In genomic region chr11:97404184-97404760, GRCm38 (mm10) we compare ENCODE assay signal across 8 mouse cellular contexts. TPM values are rescaled to one million over a fixed set of nuclear protein-coding genes. Genes with fewer than 3 reads are reported as not detected.
DNase-seq lines count a peak whose midpoint lies in the region; ATAC-seq and TF ChIP-seq lines count a peak whose summit lies in the region.

No protein-coding gene starts in this region.

- H3K36me3 ChIP-seq in intestine, postnatal 0 days (ENCODE audit: control insufficient read depth, insufficient read depth) = no peaks in the 10 kb centered on the region
- H3K36me3 ChIP-seq in lung, postnatal 0 days (ENCODE audit: insufficient read depth, low read length) = no peaks in the 10 kb centered on the region

- WGBS in intestine, postnatal 0 days = under 1% methylated on average over 41 of the region's 61 CpGs
- 4% methylated on average over 26 of the region's 61 CpGs for WGBS in lung, postnatal 0 days

- H3K9me3 ChIP-seq in intestine, postnatal 0 days (ENCODE audit: control insufficient read depth) = no peaks in the 10 kb centered on the region
- H3K9me3 ChIP-seq in lung, postnatal 0 days (ENCODE audit: low read length) = no peaks in the 10 kb centered on the region

- peak overlapping the region; percentile 35; the same call in 1 of the 2 replicates for H3K9ac ChIP-seq in intestine, postnatal 0 days (ENCODE audit: low read depth, low read length)
- H3K9ac ChIP-seq in lung, postnatal 0 days (replicated peaks; ENCODE audit: low read depth) = 0 out of 2 replicates have a peak overlapping the region, but pooled peaks have one; percentile 3

- peak overlapping the region; percentile 92 for H3K4me2 ChIP-seq in intestine, postnatal 0 days (replicated peaks; ENCODE audit: low read depth)
- H3K4me2 ChIP-seq in lung, postnatal 0 days (replicated peaks; ENCODE audit: low read depth, low read length) = peak overlapping the region; percentile 94

- no peak for TF ChIP-seq EP300 in lung, postnatal 0 days (IDR thresholded peaks at IDR 0.05)

- 0 out of 2 replicates have a peak, but pooled peaks cover 12% of the 10 kb centered on the region for H3K27me3 ChIP-seq in intestine, postnatal 0 days (replicated peaks; ENCODE audit: control insufficient read depth, insufficient read depth, low read length)
- no peaks in the 10 kb centered on the region for H3K27me3 ChIP-seq in lung, postnatal 0 days (replicated peaks; ENCODE audit: insufficient read depth, low read length)

- H3K4me1 ChIP-seq in intestine, postnatal 0 days (replicated peaks; ENCODE audit: control insufficient read depth, insufficient read depth, low read length) = 0 out of 2 replicates have a peak, but pooled peaks cover 2% of the 10 kb centered on the region
- H3K4me1 ChIP-seq in lung, postnatal 0 days (ENCODE audit: insufficient read depth, low read depth, low read length) = peaks cover 12% of the 10 kb centered on the region; the same call in 1 of the 2 replicates

- peak; percentile 46 to 48 for DNase-seq in B cell, adult 2 months
- DNase-seq in cerebellum, adult 9-11 months = peak; percentile 74
- DNase-seq in gastrocnemius, postnatal 10 days = peak; percentile 66
- DNase-seq in lung, postnatal 0 days (ENCODE audit: low spot score) = peak; percentile 64
- DNase-seq in right cerebral cortex, postnatal 14 days = peak; percentile 80

- peak overlapping the region; percentile 50 for H3K4me3 ChIP-seq in intestine, postnatal 0 days (ENCODE audit: low read depth, low read length)
- H3K4me3 ChIP-seq in lung, postnatal 0 days (ENCODE audit: low read depth, low read length) = peak overlapping the region; percentile 40

- H3K27ac ChIP-seq in intestine, postnatal 0 days (ENCODE audit: low read depth, low read length) = no peak overlapping the region
- H3K27ac ChIP-seq in lung, postnatal 0 days (ENCODE audit: low read length) = no peak overlapping the region

- no peak for TF ChIP-seq CTCF in intestine, postnatal 0 days (IDR thresholded peaks at IDR 0.05; ENCODE audit: low read depth)
- 0 out of 2 replicates have a peak, but pooled peaks have one; percentile 1 for TF ChIP-seq CTCF in lung, postnatal 0 days (IDR thresholded peaks at IDR 0.05)

- peak; percentile 23 for ATAC-seq in CD4-positive, CD25-positive, alpha-beta regulatory T cell, adult 4 months
- ATAC-seq in intestine, postnatal 0 days = 0 out of 2 replicates have a peak, but pooled peaks have one; percentile 14
- peak; percentile 46 for ATAC-seq in lung, postnatal 0 days
- no peak for ATAC-seq in monocyte, adult 5-6 weeks (replicated peaks; ENCODE audit: insufficient number of reproducible peaks, low FRiP score, low TSS enrichment, poor library complexity, severe bottlenecking)

RNA-seq across cellular contexts. Expression of gene Arhgap23, which starts 11.1 kb away (rescaled TPM):
- not detected for polyA plus RNA-seq in CD4-positive, CD25-positive, alpha-beta regulatory T cell, adult 4 months (2017; shearing (Covaris generic))
- 10 to 100 TPM; 13.5 to 18.9 TPM for total RNA-seq in gastrocnemius, postnatal 10 days (2021)
- polyA plus RNA-seq in intestine, postnatal 0 days (2015; fragmentation: Nextera tagmentation; extraction: Ambion mirVana) = 3.5 and 4.6 TPM in 2 replicates
- polyA plus RNA-seq in lung, postnatal 0 days (2015; fragmentation: Nextera tagmentation; extraction: Ambion mirVana) = 7.0 and 8.4 TPM in 2 replicates
- total RNA-seq in monocyte, adult 5-6 weeks (2017) = 4.7 to 5.8 TPM (median 5.0 TPM) in 3 replicates

RNA-seq across cellular contexts. Expression of gene Socs7, which starts 41.9 kb away (rescaled TPM):
- 1 to 10 TPM; 7.6 to 8.4 TPM for polyA plus RNA-seq in CD4-positive, CD25-positive, alpha-beta regulatory T cell, adult 4 months (2017; shearing (Covaris generic))
- 10 to 100 TPM; 33.7 to 34.8 TPM for total RNA-seq in gastrocnemius, postnatal 10 days (2021)
- polyA plus RNA-seq in intestine, postnatal 0 days (2015; fragmentation: Nextera tagmentation; extraction: Ambion mirVana) = 2.4 and 2.5 TPM in 2 replicates
- polyA plus RNA-seq in lung, postnatal 0 days (2015; fragmentation: Nextera tagmentation; extraction: Ambion mirVana) = 2.4 and 2.5 TPM in 2 replicates
- total RNA-seq in monocyte, adult 5-6 weeks (2017) = 16.8 to 18.8 TPM (median 18.0 TPM) in 3 replicates

RNA-seq across cellular contexts. Expression of gene Gpr179, which starts 52.4 kb away (rescaled TPM):
- under 1 TPM; 0.16 to 0.30 TPM for polyA plus RNA-seq in CD4-positive, CD25-positive, alpha-beta regulatory T cell, adult 4 months (2017; shearing (Covaris generic))
- under 1 TPM; 0.07 to 0.09 TPM for total RNA-seq in gastrocnemius, postnatal 10 days (2021)
- 0.07 and 0.20 TPM in 2 replicates for polyA plus RNA-seq in intestine, postnatal 0 days (2015; fragmentation: Nextera tagmentation; extraction: Ambion mirVana)
- polyA plus RNA-seq in lung, postnatal 0 days (2015; fragmentation: Nextera tagmentation; extraction: Ambion mirVana) = 0.23 and 0.24 TPM in 2 replicates
- total RNA-seq in monocyte, adult 5-6 weeks (2017) = 0.29 to 0.39 TPM in 2 of 3 replicates, not detected in the other
